Mouse (Mus musculus) lung, adult 18-20 months (tissue): ENCODE data around the gene BC025446.

Source experiments
- DNase-seq, 2 experiments: peaks; one replicate each; pipeline ENCODE4 v3.0.0; 2022; ENCODE audit warnings: mixed read lengths in 2 of 2

Gene BC025446

GRCm38 (mm10) chr15:75215778-75216691 lies at the start of gene BC025446:
Gene BC025446 (plus strand): TSS chr15:75216376.
- peak in 1 of 2 experiments; percentile 4 for DNase-seq

GRCm38 (mm10) chr15:75175506-75175905 lies 40.7 kb upstream of the BC025446 start:
- peak; percentile 25 to 38 for DNase-seq

GRCm38 (mm10) chr15:75186291-75186690 lies 29.9 kb upstream of the BC025446 start:
- no peak for DNase-seq

- peak in 1 of 2 experiments; percentile 2 for DNase-seq
These were observed 27.1 kb upstream of the BC025446 start for GRCm38 (mm10) chr15:75189116-75189515.

GRCm38 (mm10) chr15:75190560-75190959 lies 25.6 kb upstream of the BC025446 start:
- peak in 1 of 2 experiments; percentile 4 for DNase-seq

GRCm38 (mm10) chr15:75216831-75217230 lies 655 bp downstream of the BC025446 start:
- no peak for DNase-seq

- DNase-seq = no peak
These were observed 5.8 kb downstream of the BC025446 start for GRCm38 (mm10) chr15:75221942-75222341.

- DNase-seq = no peak
These were observed 21.6 kb downstream of the BC025446 start for GRCm38 (mm10) chr15:75237736-75238288.

- no peak for DNase-seq
These were observed 24.4 kb downstream of the BC025446 start for GRCm38 (mm10) chr15:75240558-75240957.

- DNase-seq = no peak
These were observed 26.8 kb downstream of the BC025446 start for GRCm38 (mm10) chr15:75242756-75243640.

- DNase-seq = no peak
These were observed 38.5 kb downstream of the BC025446 start for GRCm38 (mm10) chr15:75254671-75255070.

GRCm38 (mm10) chr15:75265863-75266262 lies 49.7 kb downstream of the BC025446 start:
- DNase-seq = no peak

- no peak for DNase-seq
These were observed 50.5 kb downstream of the BC025446 start for GRCm38 (mm10) chr15:75266626-75267025.

- DNase-seq = no peak
These were observed 51.9 kb downstream of the BC025446 start, which contains the start of gene Ly6f for GRCm38 (mm10) chr15:75268121-75268520. Gene Ly6f (plus strand): TSS chr15:75268421.

- DNase-seq = no peak
These were observed 53.0 kb downstream of the BC025446 start for GRCm38 (mm10) chr15:75268916-75269829.

GRCm38 (mm10) chr15:75270169-75270568 lies 54.0 kb downstream of the BC025446 start:
- DNase-seq = no peak

- DNase-seq = no peak
These were observed 54.7 kb downstream of the BC025446 start for GRCm38 (mm10) chr15:75270691-75271362.

- DNase-seq = no peak
These were observed 55.2 kb downstream of the BC025446 start for GRCm38 (mm10) chr15:75271426-75271825.

GRCm38 (mm10) chr15:75271891-75272290 lies 55.7 kb downstream of the BC025446 start:
- no peak for DNase-seq
